Mouse (Mus musculus): ENCODE measurements around the gene Tmem132c.

GRCm38 (mm10) chr5:127291581-127291980, 50.0 kb downstream of the Tmem132c start:
- TF ChIP-seq CTCF (conservative IDR thresholded peaks at IDR 0.05; ENCODE audit: low read length) (no peak), POU5F1 (IDR thresholded peaks at IDR 0.05; ENCODE audit: borderline replicate concordance, low read length) (no peak), NANOG (IDR thresholded peaks at IDR 0.05; ENCODE audit: borderline replicate concordance, low read length) (no peak)

Data from E14TG2a.4 (cell line).